Mouse (Mus musculus): ENCODE data around the gene Cdc34. TPM values are rescaled to one million over a fixed set of nuclear protein-coding genes. Genes with fewer than 3 reads are reported as not detected.

The Cdc34 gene
- polyA plus RNA-seq, 1 experiment, result 110 TPM

GRCm38 (mm10) chr10:79682916-79683582 is 1.1 kb downstream of the Cdc34 start:
- no peak overlapping the region for H3K27ac ChIP-seq (ENCODE audit: insufficient read depth, low read length)
- TF ChIP-seq CTCF (IDR thresholded peaks at IDR 0.05; ENCODE audit: extremely low read depth, insufficient read depth, low read length) (peak; percentile 47; the same call in 1 of the 2 replicates), POLR2A (IDR thresholded peaks at IDR 0.05; ENCODE audit: extremely low read depth, insufficient read depth, low read length) (no peak)
- no peaks in the 10 kb centered on the region; the same call in 1 of the 2 replicates for H3K4me1 ChIP-seq (ENCODE audit: control insufficient read depth, insufficient read depth, low read length)
- peak overlapping the region; percentile 94 for H3K4me3 ChIP-seq (ENCODE audit: insufficient read depth, low read length)

- H3K27ac ChIP-seq (ENCODE audit: insufficient read depth, low read length), result no peak overlapping the region
- TF ChIP-seq POLR2A (IDR thresholded peaks at IDR 0.05; ENCODE audit: extremely low read depth, insufficient read depth, low read length), result no peak
- no peak for TF ChIP-seq CTCF (IDR thresholded peaks at IDR 0.05; ENCODE audit: extremely low read depth, insufficient read depth, low read length)
Measured at GRCm38 (mm10) chr10:79683726-79684640, 2.0 kb downstream of the Cdc34 start.

GRCm38 (mm10) chr10:79684770-79685600 is 3.0 kb downstream of the Cdc34 start:
- no peak overlapping the region for H3K27ac ChIP-seq (ENCODE audit: insufficient read depth, low read length)
- no peak for TF ChIP-seq CTCF (IDR thresholded peaks at IDR 0.05; ENCODE audit: extremely low read depth, insufficient read depth, low read length)
- TF ChIP-seq POLR2A (IDR thresholded peaks at IDR 0.05; ENCODE audit: extremely low read depth, insufficient read depth, low read length), result no peak
- no peaks in the 10 kb centered on the region; the same call in 1 of the 2 replicates for H3K4me1 ChIP-seq (ENCODE audit: control insufficient read depth, insufficient read depth, low read length)
- no peak overlapping the region; the same call in 1 of the 2 replicates for H3K4me3 ChIP-seq (ENCODE audit: insufficient read depth, low read length)

More at GRCm38 (mm10) chr10:79683726-79684640, 2.0 kb downstream of the Cdc34 start:
- Histone ChIP-seq H3K4me3 (ENCODE audit: insufficient read depth, low read length) (peak overlapping the region; percentile 94; the same call in 1 of the 2 replicates), H3K4me1 (ENCODE audit: control insufficient read depth, insufficient read depth, low read length) (no peaks in the 10 kb centered on the region; the same call in 1 of the 2 replicates)

- Histone ChIP-seq H3K27ac (ENCODE audit: insufficient read depth, low read length) (no peak overlapping the region), H3K4me1 (ENCODE audit: control insufficient read depth, insufficient read depth, low read length) (no peaks in the 10 kb centered on the region; the same call in 1 of the 2 replicates), H3K4me3 (ENCODE audit: insufficient read depth, low read length) (no peak overlapping the region)
- TF ChIP-seq CTCF (IDR thresholded peaks at IDR 0.05; ENCODE audit: extremely low read depth, insufficient read depth, low read length), result no peak
- no peak for TF ChIP-seq POLR2A (IDR thresholded peaks at IDR 0.05; ENCODE audit: extremely low read depth, insufficient read depth, low read length)
Measured at GRCm38 (mm10) chr10:79686219-79686618, 4.2 kb downstream of the Cdc34 start.

GRCm38 (mm10) chr10:79686691-79687090 is 4.7 kb downstream of the Cdc34 start:
- no peak overlapping the region for H3K27ac ChIP-seq (ENCODE audit: insufficient read depth, low read length)
- no peaks in the 10 kb centered on the region; the same call in 1 of the 2 replicates for H3K4me1 ChIP-seq (ENCODE audit: control insufficient read depth, insufficient read depth, low read length)
- TF ChIP-seq CTCF (IDR thresholded peaks at IDR 0.05; ENCODE audit: extremely low read depth, insufficient read depth, low read length) (no peak), POLR2A (IDR thresholded peaks at IDR 0.05; ENCODE audit: extremely low read depth, insufficient read depth, low read length) (no peak)
- H3K4me3 ChIP-seq (ENCODE audit: insufficient read depth, low read length), result no peak overlapping the region

GRCm38 (mm10) chr10:79687513-79687912 is 5.5 kb downstream of the Cdc34 start:
- Histone ChIP-seq H3K4me3 (ENCODE audit: insufficient read depth, low read length) (no peak overlapping the region), H3K4me1 (ENCODE audit: control insufficient read depth, insufficient read depth, low read length) (no peaks in the 10 kb centered on the region; the same call in 1 of the 2 replicates), H3K27ac (ENCODE audit: insufficient read depth, low read length) (no peak overlapping the region)
- TF ChIP-seq POLR2A (IDR thresholded peaks at IDR 0.05; ENCODE audit: extremely low read depth, insufficient read depth, low read length), result no peak
- no peak for TF ChIP-seq CTCF (IDR thresholded peaks at IDR 0.05; ENCODE audit: extremely low read depth, insufficient read depth, low read length)

GRCm38 (mm10) chr10:79688720-79689119 is 6.7 kb downstream of the Cdc34 start, which contains the start of gene Gzmm:
Gene Gzmm, plus strand, starts transcription at chr10:79689020.
- TF ChIP-seq CTCF (IDR thresholded peaks at IDR 0.05; ENCODE audit: extremely low read depth, insufficient read depth, low read length) (no peak), POLR2A (IDR thresholded peaks at IDR 0.05; ENCODE audit: extremely low read depth, insufficient read depth, low read length) (no peak)
- Histone ChIP-seq H3K4me3 (ENCODE audit: insufficient read depth, low read length) (no peak within 1 kb of the TSS), H3K4me1 (ENCODE audit: control insufficient read depth, insufficient read depth, low read length) (no peaks in the 10 kb centered on the region), H3K27ac (ENCODE audit: insufficient read depth, low read length) (no peak within 1 kb of the TSS)

GRCm38 (mm10) chr10:79689178-79689577 is 7.2 kb downstream of the Cdc34 start:
- no peak for TF ChIP-seq POLR2A (IDR thresholded peaks at IDR 0.05; ENCODE audit: extremely low read depth, insufficient read depth, low read length)
- TF ChIP-seq CTCF (IDR thresholded peaks at IDR 0.05; ENCODE audit: extremely low read depth, insufficient read depth, low read length), result no peak
- no peak overlapping the region for H3K4me3 ChIP-seq (ENCODE audit: insufficient read depth, low read length)
- no peak overlapping the region for H3K27ac ChIP-seq (ENCODE audit: insufficient read depth, low read length)

More at GRCm38 (mm10) chr10:79689178-79689577, 7.2 kb downstream of the Cdc34 start:
- H3K4me1 ChIP-seq (ENCODE audit: control insufficient read depth, insufficient read depth, low read length), result no peaks in the 10 kb centered on the region

Measured in cortical plate, adult 2 months (tissue).